Mouse (Mus musculus): ENCODE measurements around the gene Rnps1. TPM values are rescaled to one million over a fixed set of nuclear protein-coding genes. Genes with fewer than 3 reads are reported as not detected.
A peak's percentile ranks its signal among the peaks of the same experiment; 100 is the strongest.
"Not testable (repeated sequence)": the region's sequence is repeated elsewhere in the genome, so short reads cannot be mapped to it uniquely, and the experiment has no call there.

Gene Rnps1
- polyA plus RNA-seq, 1 experiment from 2014 or later, result 275 TPM

- no peaks in the 10 kb centered on the region for H3K27me3 ChIP-seq
- no peaks in the 10 kb centered on the region for H3K9me3 ChIP-seq (replicated peaks)
Observed at GRCm38 (mm10) chr17:24402371-24402770, 12.0 kb upstream of the Rnps1 start.

GRCm38 (mm10) chr17:24407116-24407803 lies 7.1 kb upstream of the Rnps1 start:
- no peaks in the 10 kb centered on the region for H3K4me1 ChIP-seq
- H3K27me3 ChIP-seq, result no peaks in the 10 kb centered on the region
- no peak overlapping the region for H3K4me3 ChIP-seq (replicated peaks)
- ATAC-seq (ENCODE audit: insufficient number of reproducible peaks, low FRiP score, low TSS enrichment, low read depth), result no peak
- H3K4me2 ChIP-seq (replicated peaks), result no peak overlapping the region
- no peak overlapping the region for H3K27ac ChIP-seq (replicated peaks)
- H3K36me3 ChIP-seq, result peaks cover 42% of the 10 kb centered on the region
- 85% methylated on average over 12 of the region's 12 CpGs for WGBS
- no peak overlapping the region for H3K9ac ChIP-seq
- no peaks in the 10 kb centered on the region for H3K9me3 ChIP-seq (replicated peaks)

More at GRCm38 (mm10) chr17:24402371-24402770, 12.0 kb upstream of the Rnps1 start:
- Histone ChIP-seq H3K36me3 (peaks cover 7% of the 10 kb centered on the region; the same call in 1 of the 2 replicates), H3K27ac (replicated peaks) (no peak overlapping the region), H3K4me3 (replicated peaks) (no peak overlapping the region), H3K4me1 (no peaks in the 10 kb centered on the region), H3K9ac (no peak overlapping the region), H3K4me2 (replicated peaks) (no peak overlapping the region)
- WGBS, result 69% methylated on average over 3 of the region's 3 CpGs
- ATAC-seq (ENCODE audit: insufficient number of reproducible peaks, low FRiP score, low TSS enrichment, low read depth), result no peak

GRCm38 (mm10) chr17:24413557-24414211 lies 681 bp upstream of the Rnps1 start:
- H3K9me3 ChIP-seq (replicated peaks), result no peaks in the 10 kb centered on the region
- peaks cover 32% of the 10 kb centered on the region for H3K4me1 ChIP-seq
- H3K36me3 ChIP-seq, result peaks cover 42% of the 10 kb centered on the region
- peak overlapping the region; percentile 79 for H3K4me2 ChIP-seq (replicated peaks)
- H3K4me3 ChIP-seq (replicated peaks), result peak overlapping the region; percentile 78
- H3K9ac ChIP-seq, result peak overlapping the region; percentile 55
- H3K27ac ChIP-seq (replicated peaks), result peak overlapping the region; percentile 92
- no peaks in the 10 kb centered on the region for H3K27me3 ChIP-seq
- peak; percentile 8; the same call in 1 of the 2 replicates for ATAC-seq (ENCODE audit: insufficient number of reproducible peaks, low FRiP score, low TSS enrichment, low read depth)
- WGBS, result 33% methylated on average over 22 of the region's 22 CpGs

- no peak; the same call in 1 of the 2 replicates for ATAC-seq (ENCODE audit: insufficient number of reproducible peaks, low FRiP score, low TSS enrichment, low read depth)
- H3K27ac ChIP-seq (replicated peaks), result peak overlapping the region; percentile 96
- H3K9me3 ChIP-seq (replicated peaks), result no peaks in the 10 kb centered on the region
- peak overlapping the region; percentile 78 for H3K4me3 ChIP-seq (replicated peaks)
- WGBS, result under 1% methylated on average over 21 of the region's 21 CpGs
- H3K4me2 ChIP-seq (replicated peaks), result peak overlapping the region; percentile 79
- H3K4me1 ChIP-seq, result peaks cover 32% of the 10 kb centered on the region
- peak overlapping the region; percentile 84 for H3K9ac ChIP-seq
- peaks cover 45% of the 10 kb centered on the region for H3K36me3 ChIP-seq
- no peaks in the 10 kb centered on the region for H3K27me3 ChIP-seq
Observed at GRCm38 (mm10) chr17:24415011-24415410, 646 bp downstream of the Rnps1 start.

GRCm38 (mm10) chr17:24416051-24416652 lies 1.8 kb downstream of the Rnps1 start:
- no peak for ATAC-seq (ENCODE audit: insufficient number of reproducible peaks, low FRiP score, low TSS enrichment, low read depth)
- H3K27me3 ChIP-seq, result no peaks in the 10 kb centered on the region
- peaks cover 32% of the 10 kb centered on the region for H3K4me1 ChIP-seq
- peak overlapping the region; percentile 78 for H3K4me3 ChIP-seq (replicated peaks)
- peaks cover 46% of the 10 kb centered on the region for H3K36me3 ChIP-seq
- no peak overlapping the region for H3K27ac ChIP-seq (replicated peaks)
- H3K9ac ChIP-seq, result peak overlapping the region; percentile 84
- no peaks in the 10 kb centered on the region for H3K9me3 ChIP-seq (replicated peaks)
- peak overlapping the region; percentile 79 for H3K4me2 ChIP-seq (replicated peaks)
- WGBS, result 80% methylated on average over 3 of the region's 3 CpGs

- WGBS, result 85% methylated on average over 4 of the region's 4 CpGs
- Histone ChIP-seq H3K4me3 (replicated peaks) (no peak overlapping the region), H3K9me3 (replicated peaks) (no peaks in the 10 kb centered on the region), H3K27ac (replicated peaks) (no peak overlapping the region), H3K36me3 (peaks cover 70% of the 10 kb centered on the region), H3K4me1 (peaks cover 14% of the 10 kb centered on the region), H3K27me3 (no peaks in the 10 kb centered on the region), H3K9ac (no peak overlapping the region), H3K4me2 (replicated peaks) (no peak overlapping the region)
- no peak for ATAC-seq (ENCODE audit: insufficient number of reproducible peaks, low FRiP score, low TSS enrichment, low read depth)
Observed at GRCm38 (mm10) chr17:24423114-24423513, 8.7 kb downstream of the Rnps1 start.

GRCm38 (mm10) chr17:24424489-24424888 lies 10.1 kb downstream of the Rnps1 start:
- Histone ChIP-seq H3K27me3 (no peaks in the 10 kb centered on the region), H3K4me1 (peaks cover 14% of the 10 kb centered on the region), H3K4me3 (replicated peaks) (no peak overlapping the region), H3K4me2 (replicated peaks) (no peak overlapping the region), H3K9me3 (replicated peaks) (no peaks in the 10 kb centered on the region), H3K27ac (replicated peaks) (no peak overlapping the region), H3K9ac (no peak overlapping the region), H3K36me3 (peaks cover 57% of the 10 kb centered on the region)
- no peak for ATAC-seq (ENCODE audit: insufficient number of reproducible peaks, low FRiP score, low TSS enrichment, low read depth)
- 94% methylated on average over 5 of the region's 5 CpGs for WGBS

- H3K9me3 ChIP-seq (replicated peaks); H3K9ac ChIP-seq; H3K4me2 ChIP-seq (replicated peaks); H3K4me3 ChIP-seq (replicated peaks); H3K27me3 ChIP-seq; ATAC-seq (ENCODE audit: insufficient number of reproducible peaks, low FRiP score, low TSS enrichment, low read depth); H3K27ac ChIP-seq (replicated peaks): not testable (repeated sequence)
- 83% methylated on average over 6 of the region's 8 CpGs for WGBS
- peaks cover 48% of the 10 kb centered on the region for H3K36me3 ChIP-seq
- H3K4me1 ChIP-seq, result peaks cover 14% of the 10 kb centered on the region
Observed at GRCm38 (mm10) chr17:24425326-24425725, 11.0 kb downstream of the Rnps1 start.

- H3K4me2 ChIP-seq (replicated peaks), result peak overlapping the region; percentile 60; the same call in 1 of the 2 replicates
- ATAC-seq (ENCODE audit: insufficient number of reproducible peaks, low FRiP score, low TSS enrichment, low read depth), result no peak
- peak overlapping the region; percentile 93 for H3K27ac ChIP-seq (replicated peaks)
- no peaks in the 10 kb centered on the region for H3K9me3 ChIP-seq (replicated peaks)
- H3K4me3 ChIP-seq (replicated peaks), result peak overlapping the region; percentile 65
- no peaks in the 10 kb centered on the region for H3K27me3 ChIP-seq
- H3K4me1 ChIP-seq, result peaks cover 14% of the 10 kb centered on the region
- peaks cover 43% of the 10 kb centered on the region for H3K36me3 ChIP-seq
- no peak overlapping the region for H3K9ac ChIP-seq
- WGBS, result 73% methylated on average over 7 of the region's 7 CpGs
Observed at GRCm38 (mm10) chr17:24425905-24426304, 11.5 kb downstream of the Rnps1 start.

- peak within 1 kb of the TSS; percentile 65 for H3K4me3 ChIP-seq (replicated peaks)
- peaks cover 35% of the 10 kb centered on the region for H3K36me3 ChIP-seq
- no peaks in the 10 kb centered on the region for H3K9me3 ChIP-seq (replicated peaks)
- peak within 1 kb of the TSS; percentile 79 for H3K9ac ChIP-seq
- peak within 1 kb of the TSS; percentile 93 for H3K27ac ChIP-seq (replicated peaks)
- under 1% methylated on average over 48 of the region's 48 CpGs for WGBS
- peak; percentile 96 for ATAC-seq (ENCODE audit: insufficient number of reproducible peaks, low FRiP score, low TSS enrichment, low read depth)
- H3K4me2 ChIP-seq (replicated peaks), result peak within 1 kb of the TSS; percentile 60
- H3K27me3 ChIP-seq, result no peaks in the 10 kb centered on the region
- peaks cover 14% of the 10 kb centered on the region for H3K4me1 ChIP-seq
Observed at GRCm38 (mm10) chr17:24426471-24427169, 12.3 kb downstream of the Rnps1 start, which contains the start of gene Eci1. Gene Eci1 (plus strand): TSS chr17:24426641.

GRCm38 (mm10) chr17:24427170-24427557 lies 12.8 kb downstream of the Rnps1 start:
- ATAC-seq (ENCODE audit: insufficient number of reproducible peaks, low FRiP score, low TSS enrichment, low read depth), result no peak
- no peaks in the 10 kb centered on the region for H3K9me3 ChIP-seq (replicated peaks)
- H3K4me3 ChIP-seq (replicated peaks), result peak overlapping the region; percentile 65
- peaks cover 30% of the 10 kb centered on the region for H3K36me3 ChIP-seq
- no peaks in the 10 kb centered on the region for H3K27me3 ChIP-seq
- 5% methylated on average over 8 of the region's 8 CpGs for WGBS
- H3K4me1 ChIP-seq, result peaks cover 14% of the 10 kb centered on the region
- H3K9ac ChIP-seq, result peak overlapping the region; percentile 79
- peak overlapping the region; percentile 60 for H3K4me2 ChIP-seq (replicated peaks)
- H3K27ac ChIP-seq (replicated peaks), result peak overlapping the region; percentile 93

Data from embryonic facial prominence, embryonic 15.5 days (tissue).